Mouse (Mus musculus) kidney, adult 2 months (tissue): ENCODE results near the gene Nrxn3.

Source experiments
- CTCF ChIP-seq: fragments of 200-500 bp; conservative IDR thresholded peaks from 2 replicates; pipeline ENCODE4 v1.5.1; 2011; ENCODE audit warnings: low read depth, mild to moderate bottlenecking, control low read depth, low read length, moderate library complexity, mixed read lengths; ENCODE audit not compliant: insufficient read depth, insufficient read length
- POLR2A ChIP-seq: fragments of 200-500 bp; IDR thresholded peaks from one replicate; pipeline ENCODE4 v1.6.1; 2011; ENCODE audit warnings: low read depth, low read length, control low read depth

DNA sequence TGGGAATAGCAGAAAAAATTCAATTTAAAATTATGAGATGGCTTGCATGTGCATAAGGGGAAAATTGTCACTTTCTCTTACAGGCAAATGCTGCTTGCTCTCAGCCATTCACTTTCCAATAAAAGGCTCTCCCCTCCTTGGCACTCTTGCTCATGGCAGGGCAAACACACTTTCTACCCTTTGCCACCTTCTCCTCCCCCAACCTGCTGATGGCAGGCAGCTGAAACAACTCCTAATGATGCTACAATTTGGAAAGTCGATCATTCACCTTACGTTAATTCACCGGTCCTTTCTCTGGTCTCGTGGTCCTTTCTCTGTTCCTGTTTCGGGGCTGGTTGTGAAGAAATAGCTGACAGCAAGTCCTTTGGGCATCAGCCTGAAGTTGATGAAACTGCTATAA lies 1091.0 kb downstream of the Nrxn3 start:
- TF ChIP-seq CTCF, result no peak
- TF ChIP-seq POLR2A, result no peak
